Mouse (Mus musculus) c-Kit-positive CD71-positive TER-119-negative erythroid progenitor cells, embryonic 14.5 days (primary cell): ENCODE results near the gene Fxyd5.

Source experiments
- DNase-seq: peaks from one replicate; pipeline ENCODE4 v3.0.0-alpha.2; 2013; ENCODE audit warnings: low read depth

Fxyd5 gene

GRCm38 (mm10) chr7:31042431-31042910 is at the start of gene Fxyd5:
Gene Fxyd5, minus strand, starts transcription at chr7:31042481.
- no peak for DNase-seq

- DNase-seq, result no peak
Measured at GRCm38 (mm10) chr7:31089721-31090120, 47.4 kb upstream of the Fxyd5 start.

- DNase-seq, result no peak
Measured at GRCm38 (mm10) chr7:31088206-31088605, 45.9 kb upstream of the Fxyd5 start.

- no peak for DNase-seq
Measured at GRCm38 (mm10) chr7:31087262-31087661, 45.0 kb upstream of the Fxyd5 start.

GRCm38 (mm10) chr7:31086175-31086755 is 44.0 kb upstream of the Fxyd5 start:
- no peak for DNase-seq

- no peak for DNase-seq
Measured at GRCm38 (mm10) chr7:31085171-31085570, 42.9 kb upstream of the Fxyd5 start.

GRCm38 (mm10) chr7:31084140-31084539 is 41.9 kb upstream of the Fxyd5 start:
- DNase-seq, result no peak

- DNase-seq, result no peak
Measured at GRCm38 (mm10) chr7:31082831-31083588, 40.7 kb upstream of the Fxyd5 start.

- DNase-seq, result no peak
Measured at GRCm38 (mm10) chr7:31082106-31082505, 39.8 kb upstream of the Fxyd5 start.

- no peak for DNase-seq
Measured at GRCm38 (mm10) chr7:31081106-31081505, 38.8 kb upstream of the Fxyd5 start.

- no peak for DNase-seq
Measured at GRCm38 (mm10) chr7:31080611-31081010, 38.3 kb upstream of the Fxyd5 start.

- no peak for DNase-seq
Measured at GRCm38 (mm10) chr7:31079670-31080069, 37.4 kb upstream of the Fxyd5 start.

- DNase-seq, result no peak
Measured at GRCm38 (mm10) chr7:31077885-31078445, 35.7 kb upstream of the Fxyd5 start.

GRCm38 (mm10) chr7:31077470-31077869 is 35.2 kb upstream of the Fxyd5 start:
- DNase-seq, result no peak

GRCm38 (mm10) chr7:31076492-31076891 is 34.2 kb upstream of the Fxyd5 start, which contains the start of gene Fxyd3:
Gene Fxyd3, minus strand, starts transcription at chr7:31076704.
- no peak for DNase-seq

GRCm38 (mm10) chr7:31074713-31075069 is 32.4 kb upstream of the Fxyd5 start:
- DNase-seq, result no peak

GRCm38 (mm10) chr7:31074061-31074712 is 31.9 kb upstream of the Fxyd5 start:
- no peak for DNase-seq

GRCm38 (mm10) chr7:31073546-31073945 is 31.3 kb upstream of the Fxyd5 start:
- DNase-seq, result no peak

- no peak for DNase-seq
Measured at GRCm38 (mm10) chr7:31072326-31072725, 30.0 kb upstream of the Fxyd5 start.

- DNase-seq, result no peak
Measured at GRCm38 (mm10) chr7:31070324-31070723, 28.0 kb upstream of the Fxyd5 start.

GRCm38 (mm10) chr7:31069491-31069890 is 27.2 kb upstream of the Fxyd5 start:
- no peak for DNase-seq

GRCm38 (mm10) chr7:31067836-31068235 is 25.6 kb upstream of the Fxyd5 start:
- no peak for DNase-seq

- no peak for DNase-seq
Measured at GRCm38 (mm10) chr7:31063074-31063560, 20.8 kb upstream of the Fxyd5 start.
